15 mouse cellular contexts compared by ENCODE assay signal in genomic region chr17:66762716-66763115, GRCm38 (mm10).
"Had no signal": no experiment of that assay in that cellular context is flagged by ENCODE, and none has a peak within 500 bp of the region (broad histone marks: within the 10 kb centered on the region; RNA-seq: fewer than 3 reads in every experiment).

No protein-coding gene starts in this region.

- H3K4me3 ChIP-seq: midbrain, embryonic 10.5 days; midbrain, embryonic 12.5 days; myocyte had no signal

- H3K27me3 ChIP-seq: midbrain, embryonic 12.5 days had no signal

- H3K9ac ChIP-seq: lung, embryonic 14.5 days; midbrain, embryonic 12.5 days had no signal

- H3K36me3 ChIP-seq: midbrain, embryonic 10.5 days; midbrain, embryonic 12.5 days had no signal

- H3K9me3 ChIP-seq: midbrain, embryonic 10.5 days; midbrain, embryonic 12.5 days had no signal

- H3K4me2 ChIP-seq: lung, embryonic 14.5 days had no signal

- H3K27ac ChIP-seq: midbrain, embryonic 12.5 days had no signal

- DNase-seq: lung, adult 18-20 months; lung, embryonic 14.5 days; lung, postnatal 10 days; lung, postnatal 4 days; retina, postnatal 1 day; right cerebral cortex, adult 18-20 months; right cerebral cortex, postnatal 25 days; right cerebral cortex, postnatal 4 days; spleen, adult 18-20 months; thymus, adult 18-20 months; thymus, postnatal 14 days; thymus, postnatal 36 days had no signal
